Mouse (Mus musculus) retina, adult 2 months (tissue): ENCODE data around the gene Akap6.

Source experiments
- DNase-seq: peaks from one replicate; pipeline ENCODE4 v3.0.0-alpha.2; 2012; ENCODE audit warnings: low read depth, low spot score

Gene Akap6

DNA sequence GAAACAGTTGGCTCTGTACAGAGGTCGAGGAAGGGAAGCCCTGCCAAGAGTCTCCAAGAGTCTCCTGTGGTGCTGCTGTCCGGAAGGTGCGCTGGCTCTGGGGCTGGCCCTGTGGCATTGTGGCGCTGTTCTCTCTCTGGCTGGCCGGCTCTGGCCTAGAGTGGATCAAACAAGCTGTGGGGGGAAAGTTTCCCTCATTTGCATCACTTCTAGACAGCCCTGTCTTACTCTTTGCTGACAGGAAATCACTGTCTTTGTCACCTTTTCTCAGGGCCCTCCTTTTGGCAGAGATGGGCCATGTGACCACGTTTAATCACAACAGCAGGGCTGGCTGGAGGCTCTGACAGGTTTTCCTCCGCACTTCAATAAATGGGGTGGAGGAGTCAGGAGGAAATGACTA is 333.6 kb downstream of the Akap6 start:
- no peak for DNase-seq

DNA sequence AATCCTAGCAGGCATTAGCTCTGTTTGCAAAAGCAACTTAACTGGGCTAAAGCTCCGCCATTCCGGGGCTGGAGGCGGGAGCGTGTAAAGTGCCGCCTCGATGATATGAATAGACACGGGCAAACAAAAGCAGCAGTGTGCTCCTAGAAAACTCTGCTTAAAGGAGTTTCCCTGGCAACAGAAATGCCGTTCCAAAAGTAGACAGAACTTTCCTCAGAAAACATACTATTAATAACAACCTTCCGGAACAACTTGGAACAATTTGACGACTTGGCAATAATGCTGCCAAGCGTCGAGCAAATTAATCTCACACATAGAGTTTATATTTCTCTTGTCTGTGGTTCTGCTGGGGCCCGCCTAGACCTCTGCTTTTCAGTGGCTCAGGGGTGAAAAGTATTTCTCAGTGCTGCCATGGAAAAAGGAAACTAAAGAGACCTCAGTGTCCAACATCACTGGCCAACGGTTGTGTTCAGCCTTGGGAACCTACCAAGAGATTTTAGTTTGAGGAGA is 334.3 kb downstream of the Akap6 start:
- DNase-seq: no peak

DNA sequence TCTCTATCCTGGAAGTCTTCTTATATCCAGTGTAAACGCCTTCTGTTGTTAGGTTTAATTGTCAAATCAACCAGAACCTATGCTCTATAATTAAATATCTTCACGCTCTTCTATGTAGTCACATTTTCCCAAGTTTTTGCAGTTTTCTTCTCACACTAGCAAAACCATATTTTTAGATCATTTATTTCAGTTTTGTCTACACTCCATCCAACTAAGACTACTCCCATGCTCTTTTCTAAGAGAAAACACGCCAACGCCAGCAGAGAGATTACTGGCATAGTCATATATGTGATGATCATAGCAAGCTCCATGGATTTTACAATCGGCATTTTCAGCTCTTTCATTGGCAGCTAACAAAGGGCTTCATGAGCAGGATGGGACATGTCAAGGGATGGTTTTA is 341.5 kb downstream of the Akap6 start:
- no peak for DNase-seq

DNA sequence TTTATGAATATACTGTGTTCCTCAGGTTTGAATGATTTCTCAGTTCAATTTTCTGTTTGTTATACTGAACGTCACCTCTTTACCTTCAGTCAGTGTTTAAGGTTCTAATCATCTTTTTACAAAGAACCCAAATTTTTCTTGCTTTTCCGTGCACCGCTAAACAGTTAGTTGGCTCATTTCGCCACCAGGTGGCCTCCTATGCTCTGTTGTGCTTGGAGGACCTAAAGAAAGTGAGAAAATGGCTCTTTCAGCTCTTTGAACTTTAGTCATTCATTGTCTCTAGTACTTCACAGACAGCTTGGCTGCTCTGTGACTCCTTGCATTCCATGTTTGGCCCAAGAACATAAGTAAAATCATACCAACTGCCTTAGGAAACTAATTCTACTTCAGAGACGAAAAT is 343.6 kb downstream of the Akap6 start:
- no peak for DNase-seq

DNA sequence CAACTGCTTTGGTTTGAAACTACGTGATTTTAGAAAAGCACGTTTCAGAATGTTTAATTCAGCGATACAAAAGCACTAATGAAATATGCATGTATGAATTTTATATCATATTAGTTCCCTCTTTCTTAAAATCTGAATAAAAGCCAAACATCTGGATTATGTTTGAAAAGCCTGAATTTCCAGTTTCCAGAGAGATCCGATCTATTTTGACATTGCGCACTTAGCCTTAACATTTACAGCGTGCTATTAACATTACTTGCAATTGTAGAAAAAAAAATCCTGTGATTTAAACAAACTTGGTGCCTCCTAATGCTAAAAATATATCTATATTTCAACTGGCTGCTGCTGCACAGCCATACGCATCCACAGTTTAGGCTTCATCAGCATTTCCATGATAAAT is 358.4 kb downstream of the Akap6 start:
- no peak for DNase-seq

DNA sequence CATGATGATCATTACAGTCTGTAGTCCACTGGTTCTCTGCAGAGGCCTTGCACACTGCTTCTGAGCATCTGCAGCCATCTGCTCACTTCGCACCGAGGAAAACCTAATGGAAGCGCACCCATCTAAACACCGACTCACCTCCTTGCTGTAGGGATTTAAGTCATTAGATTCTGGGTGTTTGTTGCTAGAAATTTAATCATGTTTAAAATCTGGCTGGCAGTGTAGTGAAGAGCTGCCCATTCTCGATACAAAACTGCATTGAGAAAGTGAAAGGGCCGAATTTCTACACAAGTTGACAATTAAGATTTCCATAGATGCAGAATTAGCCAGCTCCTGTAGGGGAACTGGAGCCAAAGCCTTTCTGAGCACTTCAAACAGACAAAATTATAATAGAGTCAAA is 361.7 kb downstream of the Akap6 start:
- no peak for DNase-seq

DNA sequence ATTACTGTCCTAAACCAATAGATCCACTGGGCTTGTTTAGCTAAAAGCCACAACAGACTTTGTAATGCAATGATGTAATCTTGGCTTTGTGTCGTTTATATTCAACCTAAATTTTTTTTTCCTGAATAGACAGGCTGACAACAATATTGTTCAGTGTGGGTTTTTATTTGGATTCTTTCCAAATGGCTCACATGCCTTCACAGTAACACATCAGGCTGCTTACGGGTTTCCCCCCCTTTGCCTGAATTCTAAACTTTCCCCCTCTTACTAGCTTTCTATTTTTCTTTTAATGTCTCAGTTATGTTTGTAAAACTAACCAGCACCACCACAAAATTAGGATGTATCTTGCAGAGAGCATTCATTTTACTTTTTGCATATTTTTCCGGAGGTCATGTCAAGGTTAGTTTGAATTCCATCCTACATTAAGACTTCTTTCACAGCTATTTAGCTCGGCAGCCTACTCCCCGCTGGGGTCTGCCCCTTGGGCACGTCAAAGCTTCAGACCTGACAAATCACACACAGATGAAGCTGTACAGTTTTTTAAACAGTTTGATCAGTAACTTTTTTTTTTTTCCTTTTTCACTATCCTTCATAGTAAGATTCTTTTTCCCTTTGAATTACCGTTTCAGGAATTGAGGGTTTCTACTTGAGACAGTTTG is 362.4 kb downstream of the Akap6 start:
- no peak for DNase-seq

DNA sequence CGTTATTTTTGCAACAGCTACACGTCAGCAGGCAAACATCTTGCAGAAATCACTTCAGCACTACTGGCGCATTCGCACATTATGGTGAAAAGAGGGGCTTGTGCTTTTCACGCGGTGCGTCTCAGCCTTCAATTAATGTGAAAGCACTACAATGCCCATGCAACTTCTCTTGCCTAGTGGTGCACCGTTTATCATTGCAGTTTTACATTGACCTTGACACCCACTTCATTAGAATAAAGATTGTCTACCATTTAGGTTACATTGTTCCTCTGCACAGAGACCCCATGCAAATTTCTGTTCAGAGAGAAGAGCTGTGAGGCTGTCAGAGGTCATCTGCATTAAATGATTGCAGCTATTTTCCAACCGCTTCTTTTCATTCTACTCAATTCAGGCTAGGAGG is 363.8 kb downstream of the Akap6 start:
- DNase-seq: no peak

DNA sequence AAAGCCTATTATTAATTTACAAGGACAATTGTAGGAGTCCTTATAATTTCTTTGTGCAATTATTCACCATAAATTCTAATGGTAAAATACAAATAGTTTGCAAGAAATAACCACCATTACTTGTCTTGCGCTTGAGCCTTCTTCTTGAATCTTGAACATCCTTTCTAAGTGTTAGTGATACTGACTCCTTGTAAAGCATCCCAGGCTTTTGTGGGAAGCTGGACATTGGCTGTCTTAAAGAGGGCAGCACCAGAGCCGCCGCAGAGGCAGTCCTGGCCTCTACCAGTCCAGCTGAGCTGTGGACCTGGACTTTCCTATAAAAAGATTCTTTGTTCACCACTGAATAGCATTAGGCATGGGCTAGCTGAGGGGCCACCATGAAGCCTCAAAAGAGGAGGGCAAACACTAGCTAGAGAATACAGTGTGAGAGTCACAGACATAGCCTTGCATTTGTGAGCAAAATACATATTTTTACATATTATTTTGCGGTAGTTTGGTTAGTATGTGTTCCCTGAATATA is 365.1 kb downstream of the Akap6 start:
- no peak for DNase-seq

DNA sequence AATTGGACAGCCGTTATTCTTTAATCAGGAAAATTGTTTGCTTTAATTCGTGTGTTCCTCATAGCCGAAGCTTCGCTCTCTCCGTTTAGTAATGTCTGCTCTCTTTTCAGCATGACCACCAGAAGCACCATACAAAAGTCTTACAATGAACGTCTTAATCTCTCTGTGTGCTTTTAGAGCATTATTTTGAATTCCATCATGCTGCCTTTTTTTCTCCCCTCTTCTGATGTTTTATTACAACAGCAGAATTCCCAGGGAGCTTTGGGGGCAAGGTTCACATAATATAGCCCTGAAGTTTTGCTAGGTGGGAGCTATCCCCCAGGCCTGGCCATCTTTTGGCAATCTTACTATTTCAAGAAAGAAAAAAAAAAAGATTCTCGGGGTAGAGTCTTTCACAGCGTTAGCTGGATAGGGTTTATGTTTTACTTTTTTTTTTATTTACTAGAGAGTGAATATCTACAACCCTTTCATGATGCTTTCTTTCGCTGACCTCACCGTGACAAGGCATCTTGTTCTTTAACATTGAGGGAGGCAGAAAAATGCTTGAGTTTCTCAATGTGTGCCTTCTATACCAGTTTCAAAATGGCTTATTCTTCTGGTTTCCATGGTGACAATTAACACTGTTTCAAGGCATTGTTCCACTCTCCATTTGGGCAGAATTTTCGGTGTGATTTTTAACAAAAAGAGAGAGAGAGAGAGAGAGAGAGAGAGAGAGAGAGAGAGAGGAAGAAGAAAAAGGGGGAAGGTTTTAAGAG is 366.0 kb downstream of the Akap6 start:
- DNase-seq: no peak

DNA sequence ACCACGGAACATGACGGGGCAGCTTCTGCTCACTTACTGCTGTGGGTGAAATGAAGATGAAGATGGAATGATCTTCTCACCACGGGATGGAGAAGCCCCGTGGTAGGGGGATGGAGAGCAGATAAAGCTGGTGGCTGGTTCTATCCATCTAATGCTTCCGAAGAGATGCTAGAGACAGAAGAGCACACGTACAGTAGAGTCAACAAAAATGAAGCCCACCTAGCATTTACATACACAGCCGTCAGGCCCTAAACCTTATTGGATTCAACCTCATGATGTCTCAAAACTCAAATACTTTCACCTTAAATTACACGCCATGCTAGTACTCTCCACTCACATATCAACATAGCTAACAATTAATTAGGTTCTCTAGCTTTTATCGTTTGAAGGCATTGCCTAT is 367.1 kb downstream of the Akap6 start:
- no peak for DNase-seq

DNA sequence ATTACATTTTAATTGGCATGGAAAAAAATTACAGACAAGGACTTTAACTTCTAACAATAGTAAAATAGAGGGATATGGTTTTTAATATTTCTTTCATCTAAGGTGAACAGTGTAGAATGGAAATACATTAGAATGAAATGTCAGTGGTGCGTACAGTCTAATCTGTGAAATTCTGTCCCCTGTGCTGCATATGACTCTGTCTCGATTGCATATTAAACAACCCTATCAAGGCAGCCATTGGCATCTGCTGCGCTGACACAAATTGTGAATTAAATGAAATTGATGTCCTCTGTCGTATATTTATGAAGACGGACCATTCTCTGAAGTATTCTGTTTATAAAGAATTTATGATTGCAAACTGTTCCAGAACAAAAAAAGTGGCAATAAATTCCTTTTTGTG is 371.7 kb downstream of the Akap6 start:
- no peak for DNase-seq

DNA sequence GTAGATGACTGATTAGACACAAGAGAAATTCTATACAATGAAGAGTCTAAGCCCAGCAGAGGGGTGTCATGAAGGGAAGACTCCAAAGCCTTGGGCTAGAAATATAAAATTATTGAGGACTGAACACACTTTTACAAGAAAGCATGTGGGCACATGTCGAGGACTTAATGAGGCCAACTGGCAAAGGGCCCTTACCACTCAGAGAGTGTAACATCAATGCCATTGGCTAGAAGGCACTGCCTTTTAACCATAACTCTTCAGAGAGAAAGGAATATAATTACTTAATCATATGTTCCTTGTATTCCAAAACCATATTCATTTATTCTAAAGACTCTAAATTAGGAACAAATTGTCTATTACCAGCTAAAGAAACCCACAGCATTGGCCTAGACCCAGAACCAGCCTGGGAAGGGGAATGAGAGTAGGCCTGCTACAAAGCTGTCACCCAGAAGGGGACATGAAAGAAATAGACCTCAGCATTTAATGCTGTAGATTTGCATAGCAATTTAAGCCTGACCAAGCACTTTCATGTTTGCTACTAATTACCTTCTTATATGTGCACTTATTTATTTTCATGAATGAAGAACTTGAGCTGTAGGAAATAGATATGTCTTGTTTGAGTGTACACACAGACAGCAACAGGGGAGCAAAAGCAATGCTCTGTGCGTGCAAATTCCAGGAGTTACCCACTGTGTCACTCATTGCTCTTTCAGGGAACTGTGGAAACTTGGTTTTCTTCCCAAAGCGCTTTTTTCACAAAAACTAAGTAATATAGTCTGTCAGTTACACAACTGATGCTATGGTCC is 377.6 kb downstream of the Akap6 start:
- no peak for DNase-seq

DNA sequence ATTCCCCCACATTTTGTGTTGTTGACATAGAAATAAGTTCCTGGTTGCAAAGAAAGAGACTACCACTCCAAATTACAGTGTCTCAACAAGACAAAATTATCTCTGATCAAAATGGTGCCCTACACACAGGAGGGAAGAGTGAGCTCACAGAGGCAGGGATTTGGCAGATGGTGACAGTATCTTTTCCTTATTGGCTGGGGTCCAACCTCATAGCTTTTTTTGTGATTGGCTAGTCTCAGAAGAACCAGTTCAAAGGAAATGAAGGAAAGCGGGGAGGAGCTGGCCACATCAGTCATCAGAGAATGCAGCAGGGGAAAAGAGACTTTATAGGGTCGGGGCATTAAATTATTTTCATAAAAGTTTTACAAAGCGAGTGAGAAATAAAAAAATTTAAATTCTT is 386.6 kb downstream of the Akap6 start:
- DNase-seq: no peak

DNA sequence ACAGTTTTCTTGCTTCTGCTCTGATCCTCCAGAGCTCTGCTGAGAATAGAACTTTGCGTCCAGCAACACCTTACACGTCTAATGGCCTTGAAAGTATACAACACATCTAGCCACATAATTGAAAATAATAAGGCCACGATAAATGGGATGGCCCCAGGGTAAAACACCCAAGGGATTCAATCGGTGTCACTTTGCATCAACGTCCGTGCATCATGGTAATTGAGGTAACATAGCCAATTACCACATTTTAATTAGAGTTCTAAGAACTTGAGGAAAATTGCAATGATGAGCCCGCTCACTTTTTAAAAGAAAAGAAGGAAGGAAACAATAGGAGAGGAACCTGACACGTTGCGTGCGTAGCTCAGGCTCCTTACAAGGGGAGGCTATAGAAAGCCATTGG is 413.1 kb downstream of the Akap6 start:
- DNase-seq: no peak

DNA sequence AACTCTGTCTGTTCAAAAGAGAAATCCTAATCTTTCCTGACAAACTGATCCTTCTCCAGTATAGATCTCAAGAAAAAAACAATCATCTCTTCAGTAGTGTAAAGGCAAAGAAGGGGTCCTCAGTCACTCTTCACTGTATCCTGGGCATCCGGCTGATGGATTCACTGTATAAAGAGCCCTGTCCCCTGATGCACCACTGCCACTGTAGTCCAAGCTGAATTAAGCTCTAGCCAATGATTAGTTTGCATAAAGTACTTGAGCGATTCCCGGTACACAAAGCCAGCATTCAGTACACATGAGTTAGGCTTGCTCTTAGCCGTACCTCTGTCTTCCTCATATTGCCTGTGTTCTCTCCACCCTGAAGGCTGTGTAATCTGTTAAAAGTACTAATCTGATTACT is 420.2 kb downstream of the Akap6 start:
- DNase-seq: no peak

DNA sequence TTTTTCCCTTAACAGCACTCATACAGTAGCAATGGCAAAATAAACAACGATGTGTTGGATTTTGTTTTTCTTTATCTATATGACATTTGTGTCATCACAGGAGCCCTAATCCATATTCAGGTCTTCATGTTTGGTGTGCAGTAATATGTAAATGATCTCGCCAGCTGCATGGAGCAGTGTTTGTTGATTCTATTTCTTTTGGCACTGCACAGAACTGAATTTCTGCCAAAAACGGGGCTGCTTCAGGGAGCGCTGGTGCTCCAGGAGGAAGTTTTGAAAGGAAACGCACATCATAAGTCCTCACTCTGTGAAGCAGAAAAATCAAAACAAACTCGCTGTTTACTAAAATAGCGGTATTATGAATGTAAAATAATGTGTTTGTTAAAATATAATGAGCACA is 424.9 kb downstream of the Akap6 start:
- no peak for DNase-seq

DNA sequence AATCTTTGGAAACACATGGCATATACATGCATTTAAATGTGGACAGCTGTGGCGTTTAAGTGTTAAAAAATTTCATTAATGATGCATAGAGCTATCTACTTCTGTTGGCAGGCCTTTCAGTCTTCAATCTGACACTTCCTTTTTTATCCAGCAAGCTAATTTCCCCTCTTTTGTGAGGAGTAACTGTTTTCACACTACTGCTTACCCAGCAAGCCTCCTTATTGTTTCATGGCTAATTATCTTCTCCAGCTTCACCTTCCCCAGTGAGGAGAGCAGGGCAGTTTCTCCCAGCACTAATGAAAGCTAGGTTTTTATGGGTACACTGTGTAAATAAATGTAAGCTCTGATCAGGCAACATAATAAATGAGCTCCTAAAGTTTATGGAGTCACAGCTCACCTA is 425.5 kb downstream of the Akap6 start:
- DNase-seq: no peak

DNA sequence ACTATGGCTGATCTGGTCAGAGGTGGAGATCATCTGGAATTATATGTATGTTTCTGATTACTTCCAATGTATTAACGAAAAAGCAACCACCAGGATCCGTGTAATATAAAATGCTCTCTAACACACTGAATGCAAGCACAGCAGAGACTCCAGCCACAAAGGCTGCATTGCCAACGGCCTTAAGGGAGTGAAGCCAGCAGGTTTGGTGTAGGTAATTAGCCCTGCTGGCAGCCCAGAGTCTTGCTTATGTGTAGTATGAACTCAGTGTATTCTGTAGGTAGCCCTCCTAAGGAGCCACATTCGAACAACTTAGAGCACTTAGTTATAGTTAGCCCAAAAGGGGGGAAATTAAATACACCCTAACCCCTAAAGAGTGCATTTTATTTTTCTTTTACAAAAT is 426.1 kb downstream of the Akap6 start:
- no peak for DNase-seq

DNA sequence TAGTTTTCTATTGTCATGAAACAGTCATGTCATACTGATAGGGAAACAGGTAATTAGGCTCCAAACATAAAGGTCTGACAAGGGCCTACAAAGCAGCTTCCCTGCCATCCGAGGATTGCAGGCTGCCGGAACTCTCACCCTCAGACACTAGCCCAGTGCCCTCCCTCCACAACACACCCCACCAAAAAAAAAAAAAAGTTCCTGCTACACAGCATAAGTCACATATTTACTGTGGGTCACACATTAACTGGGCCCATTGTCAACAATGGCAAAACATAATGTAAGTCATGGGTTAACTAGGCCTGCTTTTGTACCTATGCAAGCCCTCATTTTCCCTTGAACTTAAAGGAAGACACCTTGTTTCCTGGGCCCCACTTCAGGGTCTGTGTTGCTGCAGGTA is 435.0 kb downstream of the Akap6 start:
- no peak for DNase-seq

DNA sequence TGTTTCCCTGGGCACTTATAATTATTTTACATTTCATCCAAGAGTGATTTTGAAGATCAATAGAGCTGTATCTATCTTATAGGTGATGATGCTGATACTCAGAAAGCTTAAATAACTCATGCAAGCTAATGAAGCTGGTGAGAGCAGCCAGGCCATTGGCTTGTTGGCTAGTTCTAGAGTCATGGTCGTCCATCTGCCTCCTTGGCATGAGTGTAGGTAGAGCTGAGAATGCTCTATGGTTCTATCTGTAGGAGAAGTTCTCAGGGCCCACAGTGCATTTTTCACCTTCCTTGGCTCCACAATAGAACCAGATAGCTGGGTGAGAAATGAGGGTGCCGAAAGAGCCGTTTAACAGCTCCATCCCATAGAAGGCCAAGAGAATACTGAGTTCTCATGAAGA is 438.1 kb downstream of the Akap6 start:
- DNase-seq: no peak

DNA sequence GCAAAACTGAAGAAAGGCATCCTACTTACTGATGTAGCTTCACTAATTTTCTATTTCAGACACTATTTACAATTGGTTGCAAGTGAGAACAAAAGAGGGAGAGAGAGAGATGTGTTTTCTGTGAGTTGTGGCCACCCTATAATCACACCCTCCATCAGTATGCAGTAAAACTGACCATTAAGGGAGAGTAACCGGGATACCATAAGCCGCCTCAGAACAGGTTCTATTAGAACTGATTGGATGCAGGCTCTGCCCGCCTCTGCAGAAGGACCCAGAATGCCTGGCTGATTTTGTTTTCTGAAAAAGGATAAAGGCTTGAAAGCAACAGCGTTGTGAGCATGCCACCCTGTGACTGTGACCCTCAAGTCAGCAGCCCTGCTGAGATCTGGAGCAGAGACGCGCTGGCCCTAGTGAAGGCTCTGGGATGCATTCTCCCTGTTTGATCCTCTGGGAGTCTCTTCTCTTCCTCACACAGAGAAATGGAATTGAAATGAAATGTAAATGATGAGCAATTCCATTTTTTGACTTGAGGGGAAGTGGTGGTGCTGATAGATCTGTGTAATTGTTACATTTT is 445.0 kb downstream of the Akap6 start:
- DNase-seq: no peak
